Mouse (Mus musculus): ENCODE data around the gene Gm43191.
A peak's percentile ranks its signal among the peaks of the same experiment; 100 is the strongest.
"Not testable (repeated sequence)": the region's sequence is repeated elsewhere in the genome, so short reads cannot be mapped to it uniquely, and the experiment has no call there.

Gm43191 gene

DNA sequence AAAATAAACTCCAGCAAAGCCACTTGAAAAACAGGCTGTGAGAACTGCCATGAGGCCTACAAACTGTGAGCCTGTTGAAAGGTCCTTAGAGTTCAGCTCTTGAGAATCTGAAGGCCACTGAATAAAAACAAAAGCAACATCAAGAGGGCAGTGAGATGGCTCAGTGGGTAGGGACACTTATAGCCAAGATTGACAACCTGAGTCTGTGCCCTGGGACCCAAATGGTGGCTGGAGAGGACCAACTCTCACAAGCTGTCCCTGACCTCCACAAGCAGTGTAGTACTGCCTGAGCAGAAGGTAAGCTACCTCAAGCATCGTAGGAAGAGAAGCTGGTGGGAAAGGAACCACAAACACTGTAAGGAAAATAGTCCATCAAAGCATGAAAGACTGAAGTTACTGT, at the start of gene Gm43191:
Gene Gm43191 (minus strand): TSS at position 101 of the 400 bp plus-strand sequence.
- DNase-seq (ENCODE audit: low read depth) = no peak

DNA sequence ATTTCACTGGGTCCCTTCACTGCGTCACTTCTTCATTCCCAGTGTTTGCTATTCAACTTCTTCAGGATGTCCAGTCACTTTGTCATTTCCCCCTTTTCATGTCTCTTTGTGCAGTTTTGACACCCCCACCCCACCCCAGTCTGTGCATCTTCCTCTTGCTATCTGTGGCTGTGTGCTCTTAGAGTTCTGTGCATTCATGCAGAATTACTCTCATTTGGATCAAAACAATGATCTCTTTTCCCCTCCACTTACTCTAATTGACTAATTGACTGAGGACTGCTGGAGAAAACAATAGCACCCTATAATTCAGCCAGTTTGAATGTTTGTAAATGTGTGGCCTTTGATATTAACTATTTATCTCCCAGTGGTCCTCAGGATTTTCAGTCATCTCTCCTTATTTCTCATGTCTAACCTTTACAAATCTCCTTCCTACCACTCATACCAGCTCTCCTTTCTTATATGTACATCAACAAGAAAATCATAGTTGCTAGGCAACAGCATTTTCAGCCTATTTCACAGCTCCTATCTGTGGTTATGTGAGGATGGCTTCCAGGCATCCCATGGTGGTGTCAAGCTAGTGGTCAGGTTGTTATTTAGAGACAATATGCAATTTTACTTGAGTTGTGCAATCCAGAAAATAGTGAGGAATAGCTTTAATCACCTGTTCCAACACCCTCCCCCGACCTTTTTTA, 48.6 kb upstream of the Gm43191 start:
- no peak for DNase-seq (ENCODE audit: low read depth)

DNA sequence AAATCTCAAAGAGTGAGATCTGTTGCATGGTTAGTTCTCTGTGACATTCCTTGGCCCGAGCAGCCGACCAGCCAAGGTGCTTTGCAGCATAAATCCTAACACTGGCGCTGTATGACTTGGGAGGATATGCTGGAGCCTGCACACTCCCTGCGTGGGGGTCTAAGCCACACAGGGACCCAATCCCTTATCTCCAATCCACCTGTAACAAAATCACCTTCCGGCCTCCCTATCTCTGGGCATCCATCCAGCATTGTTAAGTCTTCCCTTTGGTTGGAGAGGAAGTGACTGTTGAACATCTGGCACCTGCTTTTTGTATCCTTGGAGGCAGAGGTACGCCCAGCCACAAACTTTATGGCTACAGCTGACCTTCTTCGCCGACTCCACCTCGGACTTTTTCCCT, 45.7 kb upstream of the Gm43191 start:
- DNase-seq (ENCODE audit: low read depth) = no peak

DNA sequence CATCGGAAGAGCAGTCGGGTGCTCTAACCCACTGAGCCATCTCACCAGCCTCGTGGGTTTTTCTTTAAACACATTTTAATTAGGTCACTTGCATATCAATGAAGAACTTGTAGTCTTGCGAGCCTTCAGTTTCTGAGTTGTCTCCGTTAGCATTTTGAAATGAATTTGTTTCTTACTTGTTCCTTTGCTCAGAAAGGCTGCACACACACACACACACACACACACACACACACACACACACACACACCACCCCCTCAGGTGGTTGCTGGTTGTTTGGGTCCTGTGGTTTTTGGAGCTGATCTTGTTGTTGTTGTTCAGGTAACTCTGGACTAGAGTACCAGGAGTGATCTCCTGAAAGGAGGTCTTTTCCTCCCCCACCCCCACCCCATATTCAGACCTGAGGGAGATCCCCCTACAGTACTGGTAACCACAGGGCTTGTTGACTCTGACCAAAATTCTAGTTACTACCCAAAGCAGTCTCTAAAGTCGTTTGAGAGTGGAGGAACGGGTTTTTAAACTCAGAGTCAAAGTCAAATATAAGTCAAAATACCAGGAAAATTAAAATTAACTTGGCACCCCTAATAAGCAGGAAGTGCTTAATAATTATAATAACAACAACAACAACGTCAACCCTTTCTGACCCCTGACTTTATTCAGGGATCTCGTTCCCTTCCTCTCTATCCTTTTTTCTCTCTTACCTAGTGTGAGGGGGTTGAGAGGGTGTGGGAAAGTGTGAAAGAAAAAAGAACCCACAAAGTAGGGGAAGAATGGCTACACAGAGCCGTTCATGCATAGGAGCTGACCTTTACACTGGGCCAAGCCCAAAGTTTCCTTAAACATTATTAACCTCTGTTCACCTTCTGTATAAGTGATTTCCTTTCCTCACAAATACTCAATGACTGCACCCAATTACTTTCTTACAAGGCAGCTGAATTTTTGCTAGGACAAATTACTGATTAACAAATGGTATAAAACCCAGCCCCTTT, 42.7 kb upstream of the Gm43191 start:
- DNase-seq (ENCODE audit: low read depth) = no peak

DNA sequence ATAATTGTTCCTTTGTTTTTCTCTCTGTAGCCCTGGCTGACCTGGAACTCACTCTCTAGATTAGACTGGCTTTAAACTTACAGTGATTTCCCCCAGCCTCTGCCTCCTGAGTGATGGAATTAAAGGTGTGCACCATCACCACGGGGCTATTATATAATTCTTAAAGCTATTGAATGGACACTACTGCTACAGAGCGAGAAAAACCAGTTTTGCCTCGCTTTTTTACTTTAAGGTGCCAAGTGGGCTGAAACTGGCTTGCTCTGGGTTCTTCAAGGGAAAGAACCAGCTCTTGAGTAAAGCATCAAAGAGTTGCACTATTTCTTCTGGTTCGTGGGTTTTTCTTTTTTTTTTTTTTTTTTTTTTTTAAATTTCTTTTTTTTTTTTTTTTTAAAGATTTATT, 41.9 kb upstream of the Gm43191 start:
- DNase-seq (ENCODE audit: low read depth) = no peak

DNA sequence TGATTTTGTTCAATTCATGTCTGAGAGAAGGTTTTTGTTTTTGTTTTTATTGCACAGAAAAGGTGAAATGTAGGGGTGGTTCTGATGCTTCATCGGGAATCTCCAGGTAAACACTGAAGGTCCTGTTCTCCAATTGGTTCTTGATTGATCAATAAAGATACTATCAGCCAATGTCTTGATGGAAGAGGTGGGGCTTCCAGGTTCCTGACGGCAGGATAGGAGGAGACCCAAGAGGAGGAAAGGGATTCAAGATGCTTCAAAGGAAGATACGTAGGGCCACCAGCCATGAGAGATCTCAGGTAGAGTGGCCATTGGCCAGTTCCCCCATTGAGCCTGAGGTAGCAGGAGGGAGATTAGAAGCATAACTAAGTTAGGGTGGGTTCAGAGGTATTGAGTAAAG, 37.9 kb upstream of the Gm43191 start:
- no peak for DNase-seq (ENCODE audit: low read depth)

DNA sequence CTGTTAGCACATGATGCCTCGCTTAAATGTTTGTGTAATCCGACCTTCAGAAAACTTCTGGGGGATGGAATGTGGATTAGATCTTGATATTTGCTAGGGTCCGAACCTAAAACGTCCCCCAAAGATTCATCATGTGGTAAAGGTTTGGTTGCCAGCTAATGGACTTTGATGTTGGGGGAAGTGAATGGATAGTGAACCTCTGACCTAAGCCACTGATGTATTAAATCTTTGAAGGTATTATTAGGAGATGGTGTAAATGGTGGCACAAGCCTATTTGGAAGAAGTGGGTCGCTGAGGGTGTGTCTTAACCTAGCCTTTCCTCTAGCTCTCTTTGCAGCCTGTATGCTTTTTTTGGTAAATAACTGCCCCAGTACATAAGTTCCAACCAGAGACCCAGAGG, 32.0 kb upstream of the Gm43191 start:
- no peak for DNase-seq (ENCODE audit: low read depth)

DNA sequence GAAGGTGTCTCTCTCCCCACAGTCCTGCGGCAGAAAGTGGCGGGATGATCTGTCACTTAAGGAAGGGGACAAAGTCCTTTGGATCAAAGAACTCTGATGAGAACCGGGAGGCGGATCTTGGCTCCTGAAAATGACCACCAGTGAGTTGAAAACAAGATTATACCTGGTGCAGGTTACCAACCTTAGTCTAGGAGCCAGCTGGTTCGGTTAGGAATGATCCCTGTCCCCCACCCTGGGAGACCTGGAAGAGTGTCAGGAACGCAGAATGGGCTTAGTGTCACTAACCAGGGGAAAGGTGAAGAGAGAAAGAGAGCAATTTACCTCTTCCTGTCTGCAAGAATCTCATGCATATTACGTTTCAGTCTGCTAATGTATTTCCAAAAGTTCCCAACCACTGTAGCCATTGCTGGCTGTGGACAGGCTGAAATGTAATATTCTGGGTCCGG, 31.4 kb upstream of the Gm43191 start, which contains the start of gene Slc35a3:
Gene Slc35a3 (minus strand): TSS at position 396 of the 446 bp plus-strand sequence.
- DNase-seq (ENCODE audit: low read depth) = no peak

DNA sequence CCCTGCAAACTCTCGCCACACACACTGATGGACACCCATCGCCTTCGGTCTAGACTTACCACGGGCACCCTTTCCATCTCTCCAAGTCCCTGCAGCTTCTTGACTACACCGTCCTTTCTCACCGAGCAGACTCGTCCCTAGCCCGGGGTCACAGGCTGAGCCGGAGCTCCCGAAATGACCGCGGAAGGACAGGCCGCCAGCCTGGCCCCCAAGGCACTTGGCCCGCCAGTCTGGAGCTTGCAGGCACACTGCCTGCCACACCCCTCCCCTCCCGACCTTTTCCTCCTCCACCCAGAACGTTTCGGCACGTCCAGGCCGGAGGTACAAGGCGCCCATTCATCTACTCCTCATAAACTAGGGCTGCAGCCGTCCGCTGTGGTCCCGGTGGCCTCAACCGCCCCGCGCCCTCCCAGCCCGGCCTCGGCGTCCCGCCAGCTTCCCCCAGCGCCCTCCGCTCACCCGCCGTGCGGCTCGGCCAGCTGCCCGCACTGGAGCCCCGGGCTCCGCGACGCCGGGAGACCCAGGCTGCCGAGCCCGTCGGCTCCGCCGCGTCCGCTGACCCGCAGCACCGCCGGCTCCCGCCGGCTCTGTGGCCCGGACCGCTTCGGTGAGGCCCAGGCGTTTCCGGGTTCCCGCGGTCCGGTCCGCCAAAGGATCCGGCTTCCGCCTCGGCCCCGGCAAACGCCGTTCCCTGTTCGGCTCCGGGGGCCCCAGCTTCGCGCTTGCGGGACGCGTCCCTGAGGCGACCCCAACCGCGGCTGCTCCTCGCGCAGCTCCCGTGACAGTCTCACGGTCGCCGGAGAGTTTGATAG, 30.8 kb upstream of the Gm43191 start:
- DNase-seq (ENCODE audit: low read depth) = peak; percentile 20

DNA sequence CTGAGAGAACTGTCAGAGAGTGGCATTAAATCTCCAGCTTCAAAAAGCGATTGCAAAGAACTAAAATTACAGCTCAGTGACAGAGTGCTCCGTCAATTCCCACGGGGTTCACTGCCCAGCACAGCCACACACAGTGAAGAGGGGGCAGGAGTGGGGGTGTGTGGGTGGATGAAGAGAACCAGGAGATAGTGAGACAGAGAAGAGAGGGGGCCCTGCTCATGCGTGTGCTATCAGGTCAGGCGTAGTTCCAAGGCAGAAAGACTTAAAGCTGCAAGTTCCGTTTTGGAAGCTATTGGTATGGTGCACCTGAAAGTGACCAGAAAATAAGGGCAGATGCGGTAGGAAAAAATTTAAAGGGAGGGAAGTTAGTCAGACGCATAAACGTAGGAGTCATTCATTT, 29.9 kb upstream of the Gm43191 start:
- no peak for DNase-seq (ENCODE audit: low read depth)

DNA sequence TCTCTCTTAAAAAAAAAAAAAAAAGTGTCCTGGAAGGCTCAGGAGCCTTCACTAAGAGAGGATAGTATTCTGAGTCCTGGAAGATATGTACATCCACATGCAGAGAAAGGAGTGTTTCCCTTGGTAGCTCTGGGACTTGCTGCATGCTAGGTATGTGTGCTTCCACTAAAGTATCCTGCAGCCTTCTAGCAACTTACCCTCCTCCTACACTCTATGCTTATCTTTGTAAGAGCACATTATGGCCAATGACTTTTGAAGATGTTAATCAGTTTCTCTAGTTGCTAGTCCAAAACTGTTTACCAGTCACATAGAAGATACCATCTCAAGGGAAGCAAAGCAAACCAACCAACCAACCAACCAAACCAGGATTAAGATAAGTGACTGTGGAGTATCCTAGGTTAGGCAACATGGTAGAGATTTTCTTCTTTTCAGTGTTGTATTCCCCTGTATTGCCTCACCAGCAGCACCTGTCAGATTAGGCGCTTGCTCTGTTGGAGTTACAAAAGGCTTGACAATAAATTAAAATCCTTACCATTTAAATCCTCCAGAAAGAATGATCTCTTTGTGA, 24.7 kb upstream of the Gm43191 start:
- no peak for DNase-seq (ENCODE audit: low read depth)

DNA sequence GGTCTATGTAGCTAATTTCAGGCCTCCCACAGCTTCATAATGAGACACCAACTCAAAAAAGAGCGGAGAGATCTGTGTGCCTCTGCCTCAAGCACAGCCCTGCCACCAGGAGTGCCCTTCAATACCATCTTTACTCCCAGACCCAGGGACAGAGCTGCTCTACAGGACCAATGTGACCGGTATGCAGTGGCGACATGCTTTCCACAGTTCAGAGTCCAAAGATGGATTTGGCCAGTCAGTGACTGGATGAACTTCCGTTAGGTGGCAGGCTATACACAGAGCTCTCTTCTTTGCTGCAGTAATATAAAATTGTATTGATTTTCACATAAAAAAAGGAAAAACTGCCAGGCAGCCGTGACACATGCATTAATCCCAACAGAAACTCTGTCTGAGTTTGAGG, 22.8 kb upstream of the Gm43191 start:
- DNase-seq (ENCODE audit: low read depth) = no peak

DNA sequence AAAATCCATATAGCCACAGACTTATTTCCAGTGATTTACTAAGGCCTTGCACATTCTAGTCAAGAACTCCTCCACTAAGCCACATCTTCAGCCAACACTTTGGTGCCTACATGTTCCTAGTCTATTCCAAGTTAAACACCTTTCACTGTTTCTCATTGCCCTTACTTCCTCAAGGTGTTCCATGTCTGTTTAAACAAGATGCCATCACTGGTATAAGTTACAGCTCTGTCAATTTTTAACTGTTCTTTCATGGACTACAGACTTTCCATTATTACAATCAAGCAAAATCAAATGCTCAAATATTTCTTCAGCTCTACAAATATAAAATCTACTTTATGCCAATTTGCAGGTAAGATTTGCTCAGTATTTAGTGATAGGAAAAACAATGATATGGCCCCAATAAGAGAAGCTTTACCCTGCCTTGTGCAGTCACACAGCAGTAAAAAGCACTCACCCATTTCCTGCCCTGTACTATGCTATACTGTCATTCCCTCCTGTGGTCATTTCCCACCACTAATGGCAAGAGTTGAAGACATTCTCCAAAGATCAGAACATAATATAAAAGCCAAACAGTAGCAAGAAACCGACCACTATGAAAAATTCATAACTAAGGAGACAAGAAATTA, 21.7 kb upstream of the Gm43191 start:
- DNase-seq (ENCODE audit: low read depth) = no peak

DNA sequence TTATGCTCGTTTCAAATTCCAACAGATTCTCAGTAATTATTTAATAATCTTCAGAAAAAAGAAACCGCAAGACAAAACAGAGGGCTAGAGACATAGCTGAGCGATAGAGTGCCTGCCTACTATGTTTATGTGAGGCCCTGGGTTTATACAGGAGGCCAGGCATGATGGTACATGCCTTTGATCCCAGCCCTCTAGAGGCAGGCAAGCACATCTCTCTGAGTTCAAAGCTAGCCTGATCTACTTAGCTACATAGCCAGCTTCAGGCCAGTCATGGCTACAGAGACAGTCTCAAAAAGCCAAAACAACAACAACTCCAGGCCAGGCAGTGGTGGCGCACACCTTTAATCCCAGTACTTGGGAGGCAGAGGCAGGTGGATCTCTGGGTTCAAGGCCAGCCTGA, 20.5 kb upstream of the Gm43191 start:
- DNase-seq (ENCODE audit: low read depth) = no peak

DNA sequence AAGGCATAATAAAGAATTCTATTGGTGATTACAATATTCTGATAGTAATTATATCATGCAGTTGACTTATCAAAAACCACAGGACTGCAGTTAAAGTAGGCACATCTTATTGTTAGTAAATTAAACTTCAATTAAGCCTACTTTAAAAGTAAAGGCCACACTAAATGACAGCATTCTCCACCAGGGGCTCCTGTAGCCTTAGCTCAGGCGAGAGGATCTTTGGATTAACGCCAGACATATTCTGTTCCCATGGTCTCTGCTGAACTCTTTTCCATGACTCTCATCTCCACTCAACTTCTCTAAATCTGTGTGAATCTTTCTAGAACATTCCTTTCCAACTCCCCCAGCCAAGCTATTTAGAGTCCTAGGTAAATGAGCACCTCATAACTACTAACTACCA, 17.7 kb upstream of the Gm43191 start:
- DNase-seq (ENCODE audit: low read depth) = no peak

DNA sequence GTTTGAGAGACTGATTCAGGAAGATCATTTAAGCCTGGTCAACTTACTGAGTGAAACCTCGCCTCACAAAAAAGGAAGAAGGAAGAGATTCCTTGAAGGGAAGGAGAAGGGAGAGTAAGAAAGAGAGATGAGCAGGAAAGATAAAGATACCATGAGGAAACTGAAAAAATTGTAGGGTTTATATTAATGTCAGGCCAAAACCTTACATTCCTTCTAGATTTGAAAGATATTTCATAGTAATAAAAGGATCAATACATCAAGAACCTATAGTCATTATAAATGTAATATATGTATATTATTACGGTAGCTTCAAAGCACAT, 14.6 kb upstream of the Gm43191 start:
- no peak for DNase-seq (ENCODE audit: low read depth)

DNA sequence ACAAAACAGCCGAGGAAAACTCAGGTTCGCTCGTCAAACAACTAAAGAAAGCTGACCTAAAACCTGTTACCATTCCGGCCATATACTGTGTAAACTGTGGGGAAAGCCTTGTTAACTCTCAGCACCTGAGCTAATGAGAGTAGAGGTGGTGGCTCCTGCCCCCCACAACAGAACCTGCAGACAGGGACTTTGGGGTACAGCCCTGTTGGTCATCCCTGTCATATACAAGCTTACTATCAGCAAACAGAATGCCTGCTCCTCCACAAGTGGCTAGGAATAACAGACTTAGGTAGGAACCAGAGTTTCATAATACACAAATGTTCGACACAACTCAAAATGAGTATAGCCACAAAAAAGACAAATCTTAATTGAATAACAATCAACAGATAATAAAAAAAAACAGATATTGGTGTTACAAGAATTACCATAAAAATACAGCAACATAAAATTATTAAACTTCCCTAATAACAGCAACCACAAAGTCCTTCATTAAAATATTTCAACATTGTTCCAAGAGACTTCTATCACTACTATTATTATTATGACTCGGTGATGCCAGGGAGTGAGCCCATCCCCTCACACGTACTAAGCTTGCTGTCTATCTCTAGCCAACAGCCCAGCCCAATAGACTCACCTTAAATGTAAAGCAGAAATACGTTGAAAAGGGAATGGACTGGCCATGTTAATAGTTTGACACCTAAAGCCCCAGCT, 14.1 kb upstream of the Gm43191 start:
- no peak for DNase-seq (ENCODE audit: low read depth)

DNA sequence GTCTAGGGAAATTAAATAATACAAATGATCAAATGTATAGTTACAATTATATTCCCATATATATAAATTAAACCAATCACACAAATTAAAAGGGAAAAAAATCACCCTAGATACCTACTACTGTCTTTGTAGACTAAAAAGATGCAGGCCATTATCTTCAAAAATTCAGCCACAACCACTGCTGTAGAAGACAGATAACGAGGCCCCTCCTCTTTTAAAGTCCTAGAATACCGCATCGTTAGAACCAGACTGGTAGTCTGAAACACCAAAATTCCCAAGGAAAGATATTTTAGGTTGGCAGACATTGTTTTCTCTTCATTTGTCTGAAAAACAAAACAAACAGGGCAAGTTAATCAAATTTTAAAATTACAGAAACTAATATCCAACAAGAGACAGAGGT, 13.3 kb upstream of the Gm43191 start:
- no peak for DNase-seq (ENCODE audit: low read depth)

DNA sequence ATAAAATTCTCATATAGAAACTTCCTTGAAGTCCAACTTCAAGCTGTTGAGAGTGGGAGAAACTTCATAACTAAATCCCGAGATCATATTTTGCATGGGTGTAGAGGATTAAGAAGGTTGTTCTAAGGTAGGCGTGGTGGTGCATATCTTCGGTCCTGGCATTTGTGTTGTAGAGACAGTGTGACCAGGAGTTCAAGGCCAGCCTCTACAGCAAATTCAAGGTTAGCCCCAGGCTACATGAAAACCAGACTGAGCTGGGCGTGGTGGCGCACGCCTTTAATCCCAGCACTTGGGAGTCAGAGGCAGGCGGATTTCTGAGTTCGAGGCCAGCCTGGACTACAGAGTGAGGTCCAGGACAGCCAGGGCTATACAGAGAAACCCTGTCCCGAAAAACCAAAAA, 16.8 kb downstream of the Gm43191 start:
- DNase-seq (ENCODE audit: low read depth) = not testable (repeated sequence)

DNA sequence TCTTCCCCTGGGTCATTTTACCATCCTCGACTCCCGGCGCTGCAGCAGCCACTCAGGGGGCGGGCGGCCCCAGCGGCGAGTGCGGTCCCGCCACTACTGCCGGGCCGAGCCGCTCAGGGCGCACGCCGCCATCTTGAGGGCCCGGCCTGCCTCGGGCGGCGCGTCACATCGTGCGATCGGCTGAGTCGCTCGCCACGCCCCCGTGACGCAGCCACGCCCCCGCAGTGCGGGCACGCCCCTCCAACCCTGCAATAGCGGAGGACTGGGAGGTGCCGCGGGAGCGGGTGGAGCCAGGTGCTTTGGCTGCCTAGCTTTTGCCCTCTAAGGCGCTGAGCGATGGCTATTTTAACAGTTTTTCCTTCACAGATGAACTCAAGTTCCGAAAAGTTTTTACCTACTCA, 18.6 kb downstream of the Gm43191 start, which contains the start of gene Mfsd14a:
Gene Mfsd14a (minus strand): TSS at position 215 of the 401 bp plus-strand sequence.
- DNase-seq (ENCODE audit: low read depth) = peak; percentile 90

DNA sequence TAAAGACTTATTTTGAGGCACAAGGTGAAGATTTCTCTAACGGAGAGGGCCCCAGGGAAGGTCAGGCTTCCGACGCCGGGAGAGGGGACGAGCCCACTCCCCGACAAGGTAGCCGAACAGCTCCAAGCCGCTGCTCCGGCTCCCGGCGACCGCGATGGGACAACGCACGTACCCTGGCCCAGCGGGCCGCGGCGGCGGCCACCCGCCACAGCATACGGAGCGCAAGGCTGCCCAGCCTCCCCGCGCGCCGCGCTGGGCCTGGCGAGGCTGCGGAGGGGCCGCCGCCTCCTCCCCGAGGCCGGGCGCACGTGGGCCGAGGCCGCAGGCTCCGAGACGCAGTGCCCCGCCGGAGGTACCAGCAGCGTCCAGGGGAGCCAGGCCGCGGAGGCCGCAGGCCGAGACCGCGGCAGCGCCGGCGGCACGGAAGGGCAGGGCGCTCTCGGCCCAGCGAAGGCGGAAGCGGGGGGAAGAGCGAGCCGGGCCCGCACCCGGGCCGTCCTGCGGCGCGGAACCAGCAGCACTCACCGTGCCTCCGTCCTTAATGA, 19.1 kb downstream of the Gm43191 start:
- DNase-seq (ENCODE audit: low read depth) = no peak

Measured in fibroblast of lung, adult 2 months (primary cell).